Mouse (Mus musculus) lung, adult 2 months (tissue): ENCODE measurements around the gene Nxpe2.

ENCODE experiments used
- CTCF ChIP-seq: fragments of 200-500 bp; IDR thresholded peaks from 2 replicates; pipeline ENCODE4 v1.5.1; 2011; ENCODE audit warnings: mild to moderate bottlenecking, low read length, control low read depth; ENCODE audit not compliant: insufficient read depth
- POLR2A ChIP-seq: fragments of 200-500 bp; IDR thresholded peaks from 2 replicates; pipeline ENCODE4 v1.6.1; 2011; ENCODE audit warnings: low read depth, mild to moderate bottlenecking, control low read depth, low read length, borderline replicate concordance; ENCODE audit errors: extremely low read depth

GRCm38 (mm10) chr9:48339563-48339962 lies 13.7 kb downstream of the Nxpe2 start:
- TF ChIP-seq POLR2A (no peak), CTCF (no peak)
